Mouse (Mus musculus) myocyte (in vitro differentiated cells): ENCODE results near the gene Cep85l.

ENCODE experiments used
- MYOD1 ChIP-seq, 3 experiments: IDR thresholded peaks; one replicate each; pipeline ENCODE4 v1.6.1; 2011; ENCODE audit warnings: control low read depth in 2 of 3, low read depth in 2 of 3, mild to moderate bottlenecking in 2 of 3, moderate library complexity in 1 of 3; ENCODE audit not compliant: insufficient read length in 2 of 3, control insufficient read depth in 1 of 3
- POLR2A ChIP-seq: IDR thresholded peaks from one replicate; pipeline ENCODE4 v1.6.1; 2011; ENCODE audit warnings: low read depth, mild to moderate bottlenecking, control low read depth, moderate library complexity; ENCODE audit not compliant: insufficient read length
- POLR2AphosphoS2 ChIP-seq: IDR thresholded peaks from one replicate; pipeline ENCODE4 v1.6.1; 2011; ENCODE audit warnings: low read depth, control low read depth; ENCODE audit not compliant: insufficient read length
- REST ChIP-seq: IDR thresholded peaks from one replicate; pipeline ENCODE4 v1.6.1; 2011; ENCODE audit warnings: mild to moderate bottlenecking, control low read depth, moderate library complexity; ENCODE audit not compliant: insufficient read depth, insufficient read length
- TCF12 ChIP-seq: IDR thresholded peaks from one replicate; pipeline ENCODE4 v1.6.1; 2011; ENCODE audit warnings: mild to moderate bottlenecking, control low read depth; ENCODE audit not compliant: poor library complexity, insufficient read depth, severe bottlenecking

GRCm38 (mm10) chr10:53324663-53325062 lies 55.1 kb downstream of the Cep85l start:
- TF ChIP-seq TCF12 (no peak), POLR2A (no peak), POLR2AphosphoS2 (no peak), REST (no peak), MYOD1 (IDR thresholded peaks at IDR 0.05; ENCODE audit: control insufficient read depth in 1 of 3, insufficient read length in 2 of 3, low read depth in 2 of 3) (no peak)
